ENCODE assay signal across 20 mouse cellular contexts in genomic region chr9:121204149-121204800, GRCm38 (mm10).
DNase-seq lines count a peak whose midpoint lies in the region; ATAC-seq lines count a peak whose summit lies in the region.
"Had no signal": no experiment of that assay in that cellular context is flagged by ENCODE, and none has a peak within 500 bp of the region (broad histone marks: within the 10 kb centered on the region; RNA-seq: fewer than 3 reads in every experiment).

No protein-coding gene starts in this region.

- no peak for ATAC-seq in heart, embryonic 11.5 days (replicated peaks; ENCODE audit: insufficient number of reproducible peaks, low FRiP score, low TSS enrichment)
- no peak for ATAC-seq in midbrain, embryonic 11.5 days (ENCODE audit: low FRiP score)
- ATAC-seq in midbrain, embryonic 15.5 days (replicated peaks): no peak
- no peak for ATAC-seq in hindbrain, embryonic 14.5 days (ENCODE audit: low FRiP score)
- ATAC-seq in midbrain, embryonic 14.5 days (ENCODE audit: low FRiP score, low TSS enrichment): no peak
- ATAC-seq: lung, postnatal 0 days had no signal

- H3K27me3 ChIP-seq in heart, embryonic 10.5 days (ENCODE audit: insufficient read depth, poor library complexity, severe bottlenecking): no peaks in the 10 kb centered on the region
- H3K27me3 ChIP-seq in heart, embryonic 11.5 days (ENCODE audit: control insufficient read depth, insufficient read depth, low read length): no peaks in the 10 kb centered on the region
- no peaks in the 10 kb centered on the region for H3K27me3 ChIP-seq in midbrain, embryonic 11.5 days (ENCODE audit: control insufficient read depth, insufficient read depth, low read length)
- H3K27me3 ChIP-seq in midbrain, embryonic 15.5 days (replicated peaks): no peaks in the 10 kb centered on the region
- H3K27me3 ChIP-seq in hindbrain, embryonic 14.5 days (ENCODE audit: control insufficient read depth, insufficient read depth, low read length): no peaks in the 10 kb centered on the region
- H3K27me3 ChIP-seq in midbrain, embryonic 14.5 days (ENCODE audit: control insufficient read depth, insufficient read depth, low read length): no peaks in the 10 kb centered on the region
- H3K27me3 ChIP-seq: embryonic facial prominence, embryonic 12.5 days; heart, embryonic 13.5 days; neural tube, embryonic 15.5 days; stomach, embryonic 15.5 days had no signal

- no peaks in the 10 kb centered on the region for H3K4me1 ChIP-seq in heart, embryonic 10.5 days
- no peaks in the 10 kb centered on the region for H3K4me1 ChIP-seq in heart, embryonic 11.5 days (ENCODE audit: control insufficient read depth, insufficient read depth, low read length)
- no peaks in the 10 kb centered on the region for H3K4me1 ChIP-seq in midbrain, embryonic 11.5 days (ENCODE audit: control insufficient read depth, insufficient read depth, low read length)
- peaks cover 4% of the 10 kb centered on the region; the same call in 1 of the 2 replicates for H3K4me1 ChIP-seq in midbrain, embryonic 15.5 days
- 0 out of 2 replicates have a peak, but pooled peaks cover 5% of the 10 kb centered on the region for H3K4me1 ChIP-seq in hindbrain, embryonic 14.5 days (replicated peaks; ENCODE audit: control insufficient read depth, insufficient read depth, low read length)
- H3K4me1 ChIP-seq in midbrain, embryonic 14.5 days (ENCODE audit: control insufficient read depth, insufficient read depth, low read length): no peaks in the 10 kb centered on the region
- H3K4me1 ChIP-seq: embryonic facial prominence, embryonic 12.5 days; heart, embryonic 13.5 days; neural tube, embryonic 15.5 days; stomach, embryonic 15.5 days had no signal

- peak; percentile 65 for DNase-seq in heart, embryonic 10.5 days (ENCODE audit: low spot score)
- DNase-seq in midbrain, embryonic 11.5 days (ENCODE audit: low spot score, missing footprints): peak; percentile 79
- DNase-seq in hindbrain, embryonic 14.5 days (ENCODE audit: low spot score): no peak
- DNase-seq in midbrain, embryonic 14.5 days: peak; percentile 46
- DNase-seq in frontal cortex, postnatal 36 days (ENCODE audit: low spot score in 2 of 2): no peak
- DNase-seq: adrenal gland, adult 2 months; cerebellum, adult 18-20 months; cerebellum, postnatal 14 days; kidney, adult 2 months; thymus, adult 18-20 months; thymus, postnatal 36 days had no signal

- WGBS in heart, embryonic 10.5 days: 85% methylated on average over 14 of the region's 14 CpGs
- 83% methylated on average over 14 of the region's 14 CpGs for WGBS in heart, embryonic 11.5 days (ENCODE audit: insufficient replicate concordance)
- 83% methylated on average over 14 of the region's 14 CpGs for WGBS in midbrain, embryonic 11.5 days
- WGBS in midbrain, embryonic 15.5 days: 63% methylated on average over 14 of the region's 14 CpGs
- WGBS in hindbrain, embryonic 14.5 days: 58% methylated on average over 14 of the region's 14 CpGs
- WGBS in midbrain, embryonic 14.5 days: 61% methylated on average over 14 of the region's 14 CpGs

- H3K4me2 ChIP-seq in heart, embryonic 11.5 days: no peak overlapping the region
- no peak overlapping the region for H3K4me2 ChIP-seq in midbrain, embryonic 11.5 days
- H3K4me2 ChIP-seq in midbrain, embryonic 15.5 days: no peak overlapping the region
- no peak overlapping the region for H3K4me2 ChIP-seq in hindbrain, embryonic 14.5 days (replicated peaks)
- H3K4me2 ChIP-seq in midbrain, embryonic 14.5 days (ENCODE audit: low read length): no peak overlapping the region
- H3K4me2 ChIP-seq: embryonic facial prominence, embryonic 12.5 days; heart, embryonic 13.5 days; neural tube, embryonic 15.5 days; stomach, embryonic 15.5 days had no signal

- no peak overlapping the region for H3K27ac ChIP-seq in heart, embryonic 10.5 days
- H3K27ac ChIP-seq in heart, embryonic 11.5 days (ENCODE audit: low read depth, low read length): no peak overlapping the region
- no peak overlapping the region for H3K27ac ChIP-seq in midbrain, embryonic 11.5 days (ENCODE audit: low read depth, low read length)
- no peak overlapping the region for H3K27ac ChIP-seq in midbrain, embryonic 15.5 days
- 0 out of 2 replicates have a peak overlapping the region, but pooled peaks have one; percentile 41 for H3K27ac ChIP-seq in hindbrain, embryonic 14.5 days
- H3K27ac ChIP-seq in midbrain, embryonic 14.5 days (replicated peaks; ENCODE audit: low read depth, low read length): peak overlapping the region; percentile 55
- H3K27ac ChIP-seq: embryonic facial prominence, embryonic 12.5 days; heart, embryonic 13.5 days; kidney, postnatal 0 days; left cerebral cortex, adult 2 months; neural tube, embryonic 15.5 days; stomach, embryonic 15.5 days had no signal

- H3K36me3 ChIP-seq in heart, embryonic 10.5 days: peaks cover 3% of the 10 kb centered on the region; the same call in 1 of the 2 replicates
- no peaks in the 10 kb centered on the region for H3K36me3 ChIP-seq in heart, embryonic 11.5 days (ENCODE audit: control insufficient read depth, insufficient read depth, low read length)
- H3K36me3 ChIP-seq in midbrain, embryonic 11.5 days (ENCODE audit: control insufficient read depth, insufficient read depth, low read length): 0 out of 2 replicates have a peak, but pooled peaks cover 4% of the 10 kb centered on the region
- no peaks in the 10 kb centered on the region for H3K36me3 ChIP-seq in midbrain, embryonic 15.5 days (replicated peaks)
- H3K36me3 ChIP-seq in hindbrain, embryonic 14.5 days (replicated peaks; ENCODE audit: control insufficient read depth, insufficient read depth): no peaks in the 10 kb centered on the region; the same call in 1 of the 2 replicates
- H3K36me3 ChIP-seq in midbrain, embryonic 14.5 days (ENCODE audit: control insufficient read depth, insufficient read depth, low read length): no peaks in the 10 kb centered on the region

- no peak overlapping the region for H3K9ac ChIP-seq in heart, embryonic 11.5 days (ENCODE audit: low read depth, low read length)
- no peak overlapping the region for H3K9ac ChIP-seq in midbrain, embryonic 11.5 days (ENCODE audit: low read length)
- no peak overlapping the region for H3K9ac ChIP-seq in midbrain, embryonic 15.5 days
- no peak overlapping the region for H3K9ac ChIP-seq in hindbrain, embryonic 14.5 days
- no peak overlapping the region for H3K9ac ChIP-seq in midbrain, embryonic 14.5 days (replicated peaks; ENCODE audit: low read length)
- H3K9ac ChIP-seq: embryonic facial prominence, embryonic 12.5 days; heart, embryonic 13.5 days; neural tube, embryonic 15.5 days; stomach, embryonic 15.5 days had no signal

- H3K4me3 ChIP-seq in heart, embryonic 10.5 days: no peak overlapping the region
- no peak overlapping the region for H3K4me3 ChIP-seq in heart, embryonic 11.5 days (ENCODE audit: low read depth, low read length)
- no peak overlapping the region for H3K4me3 ChIP-seq in midbrain, embryonic 11.5 days (ENCODE audit: low read depth, low read length)
- H3K4me3 ChIP-seq in midbrain, embryonic 15.5 days: no peak overlapping the region
- H3K4me3 ChIP-seq in hindbrain, embryonic 14.5 days (replicated peaks; ENCODE audit: low read length): no peak overlapping the region
- H3K4me3 ChIP-seq in midbrain, embryonic 14.5 days (replicated peaks; ENCODE audit: low read depth, low read length): no peak overlapping the region
- H3K4me3 ChIP-seq: embryonic facial prominence, embryonic 12.5 days; heart, embryonic 13.5 days; left cerebral cortex, adult 2 months; neural tube, embryonic 15.5 days; stomach, embryonic 15.5 days had no signal

- H3K9me3 ChIP-seq in heart, embryonic 10.5 days: 0 out of 2 replicates have a peak, but pooled peaks cover 3% of the 10 kb centered on the region
- no peaks in the 10 kb centered on the region; the same call in 1 of the 2 replicates for H3K9me3 ChIP-seq in heart, embryonic 11.5 days (replicated peaks; ENCODE audit: control insufficient read depth, low read length)
- H3K9me3 ChIP-seq in midbrain, embryonic 11.5 days (ENCODE audit: control insufficient read depth, low read length): no peaks in the 10 kb centered on the region
- no peaks in the 10 kb centered on the region for H3K9me3 ChIP-seq in midbrain, embryonic 15.5 days
- peaks cover 6% of the 10 kb centered on the region; the same call in 1 of the 2 replicates for H3K9me3 ChIP-seq in hindbrain, embryonic 14.5 days (ENCODE audit: control insufficient read depth, low read length)
- peaks cover 2% of the 10 kb centered on the region; the same call in 1 of the 2 replicates for H3K9me3 ChIP-seq in midbrain, embryonic 14.5 days (ENCODE audit: control insufficient read depth, low read length)
- H3K9me3 ChIP-seq: embryonic facial prominence, embryonic 12.5 days; neural tube, embryonic 15.5 days; stomach, embryonic 15.5 days had no signal

Comparison
In these comparisons a context has a peak if more than half of its experiments do, and no peak if none do; other contexts are left out.
1. H3K27ac ChIP-seq: peak in hindbrain, embryonic 14.5 days (single experiment) and midbrain, embryonic 14.5 days (single experiment); none in heart, embryonic 10.5 days (single experiment), heart, embryonic 11.5 days (single experiment), midbrain, embryonic 11.5 days (single experiment) and midbrain, embryonic 15.5 days (single experiment).
2. DNase-seq: peak in heart, embryonic 10.5 days (single experiment), midbrain, embryonic 11.5 days (single experiment) and midbrain, embryonic 14.5 days (single experiment); none in hindbrain, embryonic 14.5 days (single experiment) and frontal cortex, postnatal 36 days (0 of 2).